Mouse (Mus musculus) G1E (cell line): ENCODE results near the gene Gng12.

Experiments used
- CTCF ChIP-seq: IDR thresholded peaks from 2 replicates; pipeline ENCODE4 v1.5.1; 2012; ENCODE audit warnings: low read depth, low read length, inconsistent platforms, mixed read lengths
- GATA2 ChIP-seq: IDR thresholded peaks from 2 replicates; pipeline ENCODE4 v1.6.1; 2012; ENCODE audit warnings: low read depth, low read length, inconsistent platforms, borderline replicate concordance
- POLR2AphosphoS5 ChIP-seq: IDR thresholded peaks from 2 replicates; pipeline ENCODE4 v1.6.1; 2012; ENCODE audit warnings: low read depth, low read length, inconsistent platforms; ENCODE audit not compliant: insufficient replicate concordance

DNA sequence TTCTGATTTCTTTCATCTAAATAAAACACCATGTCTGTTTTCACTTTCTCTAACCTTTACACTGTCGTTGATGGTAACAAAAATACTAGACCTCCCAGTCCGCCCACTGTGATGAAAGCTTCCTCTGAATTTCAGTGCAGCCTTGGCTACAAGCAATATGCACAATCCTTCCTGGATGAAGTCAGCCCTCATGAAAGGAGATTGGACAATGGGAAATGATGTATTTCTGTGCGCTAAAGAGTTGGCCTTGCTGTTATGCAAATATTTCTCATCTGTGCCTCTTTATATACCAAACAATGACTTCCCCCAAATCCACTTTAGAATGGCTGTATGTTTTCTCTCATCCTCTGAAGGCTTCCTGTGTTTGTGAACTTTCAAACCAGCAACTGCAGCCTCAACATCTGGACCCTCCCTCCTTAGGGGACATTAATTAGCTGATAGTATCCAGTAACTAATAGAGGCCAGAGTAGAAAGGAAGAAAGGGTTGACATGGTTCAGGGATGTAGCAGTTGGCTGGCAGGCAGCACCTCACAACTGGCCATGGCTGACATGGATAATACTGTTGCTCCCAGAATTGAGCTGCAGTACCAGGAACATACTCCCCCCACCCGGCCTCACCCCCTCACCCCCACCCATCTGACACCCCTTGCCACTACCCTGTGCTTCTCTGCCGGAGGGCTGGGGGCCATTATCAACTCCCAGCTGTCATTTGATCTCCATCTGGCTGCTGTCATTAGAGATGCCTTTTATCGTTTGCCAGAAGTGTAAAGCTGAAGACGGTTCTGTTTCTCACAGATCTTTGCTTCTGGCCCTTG lies 152.9 kb downstream of the Gng12 start:
- no peak for TF ChIP-seq CTCF
- no peak for TF ChIP-seq GATA2
- TF ChIP-seq POLR2AphosphoS5: no peak
